Mouse (Mus musculus) lung, adult 2 months (tissue): ENCODE data around the gene Vinac1. TPM values are rescaled to one million over a fixed set of nuclear protein-coding genes. Genes with fewer than 3 reads are reported as not detected.

Experiments
- DNase-seq: peaks from one replicate; pipeline ENCODE4 v3.0.0; 2022
- H3K4me1 ChIP-seq: fragments of 200-500 bp; 2 replicates; pipeline ENCODE4 v1.6.1; 2011; ENCODE audit warnings: low read length; ENCODE audit not compliant: control insufficient read depth, insufficient read depth
- H3K4me3 ChIP-seq: fragments of 200-500 bp; replicated peaks from 2 replicates; pipeline ENCODE3; 2011; ENCODE audit warnings: low read depth, mild to moderate bottlenecking, control low read depth, low read length; ENCODE audit errors: extremely low read depth
- CTCF ChIP-seq: fragments of 200-500 bp; IDR thresholded peaks from 2 replicates; pipeline ENCODE4 v1.5.1; 2011; ENCODE audit warnings: mild to moderate bottlenecking, low read length, control low read depth; ENCODE audit not compliant: insufficient read depth
- POLR2A ChIP-seq: fragments of 200-500 bp; IDR thresholded peaks from 2 replicates; pipeline ENCODE4 v1.6.1; 2011; ENCODE audit warnings: low read depth, mild to moderate bottlenecking, control low read depth, low read length, borderline replicate concordance; ENCODE audit errors: extremely low read depth
- WGBS: fragments of 180-500 bp; shearing (Covaris S2); methylation state at CpG from one replicate; pipeline ENCODE4 v1.1.7; 2018; 5-methylcytosine and 5-hydroxymethylcytosine counted together
- polyA plus RNA-seq: library from polyadenylated mRNA; depleted of rRNA; stranded (reverse); fragments of >200 nt; gene quantifications from 2 replicates; pipeline ENCODE4 v1.2.3, GENCODE M21; 2012; rRNA removed

Gene Vinac1
- polyA plus RNA-seq: 0.07 and 0.09 TPM in 2 replicates

DNA sequence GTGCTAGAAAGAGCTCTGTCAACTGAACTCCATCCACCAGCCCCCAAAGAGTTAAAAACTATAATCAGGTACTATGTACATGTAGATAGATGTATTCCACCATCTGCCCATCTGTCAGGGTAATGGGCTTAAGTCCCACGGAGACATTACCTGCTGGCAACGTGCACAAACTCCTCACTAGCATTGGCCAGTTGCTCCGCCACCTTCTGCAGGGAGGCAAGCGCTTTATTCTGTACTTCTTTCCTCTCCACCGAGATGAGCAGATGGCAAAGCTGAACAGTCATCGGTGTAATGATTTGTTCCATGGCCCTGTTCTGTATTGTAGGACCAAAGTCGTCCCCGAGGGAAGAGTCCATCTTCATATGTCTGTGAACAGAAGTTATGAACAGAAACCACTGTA is at the start of gene Vinac1:
Vinac1 (minus strand) TSS at position 362 of the 400 bp plus-strand sequence.
- no peak for DNase-seq
- Histone ChIP-seq H3K4me1 (no peaks in the 10 kb centered on the region), H3K4me3 (no peak within 1 kb of the TSS)
- WGBS: 82% methylated on average over 8 of the region's 8 CpGs
- TF ChIP-seq POLR2A (no peak), CTCF (no peak)

DNA sequence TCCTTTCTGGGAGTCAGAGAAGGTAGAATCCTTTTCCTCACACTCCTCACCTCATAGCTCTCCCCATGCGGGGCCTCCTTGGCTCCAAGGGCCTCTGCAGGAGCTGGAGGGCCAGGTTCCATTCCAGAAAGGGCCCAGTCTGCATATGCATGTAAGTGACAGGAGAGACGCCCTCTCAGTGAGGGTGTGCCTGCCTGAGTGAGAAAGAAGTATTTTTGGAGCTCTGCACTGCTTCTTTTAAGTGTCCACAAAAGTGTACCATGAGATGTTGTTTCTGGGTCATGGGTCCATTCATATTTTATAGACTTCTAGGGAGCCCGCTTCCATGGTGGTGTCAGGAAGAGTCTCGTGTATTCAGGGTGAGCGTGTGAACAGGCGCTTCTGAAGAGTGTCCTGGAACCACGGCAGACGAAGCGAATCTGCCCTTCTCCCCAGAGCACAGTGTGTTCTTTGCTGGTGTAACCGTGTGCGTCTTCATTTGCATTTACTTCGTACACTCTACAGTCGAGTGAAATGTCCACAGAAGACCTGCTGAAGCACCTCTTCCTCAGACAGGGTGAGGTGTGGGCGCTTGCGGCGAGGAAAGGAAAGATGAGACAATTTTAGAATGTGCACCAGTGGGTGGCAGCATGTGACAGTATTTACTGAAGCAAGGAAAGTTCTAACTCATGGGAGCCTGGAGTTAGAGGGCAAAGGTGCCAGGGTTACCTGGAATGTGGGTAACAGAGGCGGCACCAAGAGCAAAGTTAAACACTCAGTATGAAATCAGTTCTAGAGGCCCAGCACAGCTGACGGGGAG is 46.2 kb upstream of the Vinac1 start:
- 75% methylated on average over 18 of the region's 18 CpGs for WGBS
- no peak for DNase-seq
- Histone ChIP-seq H3K4me1 (no peaks in the 10 kb centered on the region), H3K4me3 (no peak overlapping the region)
- TF ChIP-seq CTCF (no peak), POLR2A (no peak)

DNA sequence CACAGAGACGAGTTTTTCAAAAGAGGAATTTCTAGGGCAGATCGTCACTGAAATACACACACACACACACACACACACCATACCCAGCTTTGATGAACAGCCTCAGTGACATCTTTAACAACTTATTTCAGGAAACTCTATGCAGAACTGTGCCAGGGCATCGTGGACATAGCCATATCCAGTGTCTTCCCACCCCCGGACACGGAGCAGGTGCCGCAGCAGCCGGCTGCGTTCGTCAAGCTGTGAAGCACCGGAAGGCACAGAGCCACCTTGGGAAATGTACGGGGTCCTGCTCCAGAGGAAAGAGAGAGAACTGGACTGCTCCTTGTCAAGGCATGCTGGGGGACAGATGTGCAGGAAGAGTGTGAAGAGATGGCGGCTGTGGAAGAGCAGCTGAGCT is 44.8 kb upstream of the Vinac1 start:
- no peak overlapping the region for H3K4me3 ChIP-seq
- WGBS: 90% methylated on average over 12 of the region's 12 CpGs
- TF ChIP-seq CTCF: no peak
- no peak for TF ChIP-seq POLR2A
- no peak for DNase-seq
- no peaks in the 10 kb centered on the region for H3K4me1 ChIP-seq

DNA sequence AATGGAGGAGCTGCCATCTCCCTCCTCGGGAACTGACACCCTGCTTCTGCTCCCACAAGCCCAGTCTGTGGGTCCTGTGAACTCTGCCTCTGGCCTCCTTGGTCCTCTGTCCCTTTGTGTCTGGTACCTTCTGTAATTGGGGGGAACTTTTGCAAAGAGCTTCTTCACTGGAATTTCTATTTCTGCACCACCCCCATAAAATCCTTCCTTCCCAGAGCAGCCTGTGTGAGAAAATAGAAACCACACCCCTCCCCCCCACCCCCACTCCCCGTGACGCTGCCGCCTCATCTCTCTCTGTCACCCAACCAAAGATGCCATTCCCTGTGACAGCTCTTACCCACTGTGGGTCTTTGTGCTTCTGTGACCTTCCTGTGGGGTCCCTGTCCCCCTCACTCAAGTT is 42.4 kb upstream of the Vinac1 start:
- H3K4me3 ChIP-seq: no peak overlapping the region
- 68% methylated on average over 4 of the region's 4 CpGs for WGBS
- DNase-seq: no peak
- no peaks in the 10 kb centered on the region for H3K4me1 ChIP-seq
- TF ChIP-seq CTCF (no peak), POLR2A (no peak)

DNA sequence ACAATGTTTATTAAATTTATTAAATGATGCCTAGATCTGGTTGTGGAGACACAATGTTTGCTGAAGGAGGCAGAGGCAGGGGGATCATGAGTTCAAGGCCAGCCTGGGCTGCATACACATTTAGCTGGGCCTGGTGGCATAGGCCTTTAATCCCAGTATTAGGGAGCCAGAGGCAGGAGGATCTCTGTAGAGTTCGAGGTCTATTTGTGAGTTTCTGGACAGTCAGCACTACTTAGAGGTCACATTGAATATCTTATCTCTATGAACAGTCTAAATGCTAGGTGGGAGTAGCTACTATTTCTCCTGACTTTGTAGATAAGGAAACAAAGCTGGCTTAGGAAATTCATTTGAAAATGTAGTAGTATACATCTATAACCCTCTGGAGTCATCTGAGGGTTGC is 39.5 kb upstream of the Vinac1 start:
- TF ChIP-seq POLR2A: no peak
- no peak for TF ChIP-seq CTCF
- Histone ChIP-seq H3K4me1 (no peaks in the 10 kb centered on the region), H3K4me3 (no peak overlapping the region)
- no peak for DNase-seq
- 82% methylated on average over 1 of the region's 1 CpGs for WGBS

DNA sequence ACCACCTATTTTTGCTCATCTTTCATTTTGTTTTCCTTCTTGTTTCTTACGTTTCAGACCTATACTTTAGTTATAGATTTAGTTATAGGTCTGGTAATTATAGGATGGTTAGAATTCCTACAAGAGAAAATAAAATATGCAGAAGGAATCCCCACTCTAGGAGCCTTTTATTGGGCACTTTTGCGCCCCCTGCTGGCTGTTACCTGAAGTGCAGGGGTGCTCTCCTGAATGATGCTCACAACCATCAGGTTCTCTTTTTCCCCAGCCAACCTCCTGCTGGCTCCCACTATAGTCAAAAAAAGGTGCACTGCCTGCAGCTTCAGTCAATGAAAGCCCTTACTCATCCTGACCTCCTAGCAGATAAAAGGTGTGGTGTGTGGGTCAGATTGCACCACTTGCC is 37.0 kb upstream of the Vinac1 start:
- no peak for TF ChIP-seq POLR2A
- peak; percentile 71 for TF ChIP-seq CTCF
- no peaks in the 10 kb centered on the region for H3K4me1 ChIP-seq
- DNase-seq: no peak
- 58% methylated on average over 2 of the region's 2 CpGs for WGBS
- no peak overlapping the region for H3K4me3 ChIP-seq

DNA sequence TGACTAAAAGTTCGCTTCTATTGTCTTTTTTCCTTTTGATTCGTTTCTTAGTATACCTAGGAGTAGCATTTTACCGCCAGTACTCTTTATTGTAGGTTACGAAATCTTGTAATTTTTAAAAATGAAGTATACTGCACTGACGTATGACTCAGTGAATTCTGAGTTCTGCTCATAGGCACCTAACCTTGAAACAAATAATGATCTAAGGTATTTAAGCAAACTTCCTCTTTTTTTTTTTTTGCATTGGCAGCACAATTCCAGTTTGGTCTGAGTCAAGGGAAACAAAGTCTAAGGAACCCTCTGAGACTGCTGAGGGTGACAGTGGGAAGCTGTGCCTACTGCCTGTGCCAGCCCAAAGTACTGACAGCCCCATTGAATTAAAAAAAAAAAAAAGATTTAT is 35.5 kb upstream of the Vinac1 start:
- TF ChIP-seq CTCF (no peak), POLR2A (no peak)
- Histone ChIP-seq H3K4me1 (peaks cover 3% of the 10 kb centered on the region; the same call in 1 of the 2 replicates), H3K4me3 (no peak overlapping the region)
- DNase-seq: no peak
- 83% methylated on average over 5 of the region's 5 CpGs for WGBS

DNA sequence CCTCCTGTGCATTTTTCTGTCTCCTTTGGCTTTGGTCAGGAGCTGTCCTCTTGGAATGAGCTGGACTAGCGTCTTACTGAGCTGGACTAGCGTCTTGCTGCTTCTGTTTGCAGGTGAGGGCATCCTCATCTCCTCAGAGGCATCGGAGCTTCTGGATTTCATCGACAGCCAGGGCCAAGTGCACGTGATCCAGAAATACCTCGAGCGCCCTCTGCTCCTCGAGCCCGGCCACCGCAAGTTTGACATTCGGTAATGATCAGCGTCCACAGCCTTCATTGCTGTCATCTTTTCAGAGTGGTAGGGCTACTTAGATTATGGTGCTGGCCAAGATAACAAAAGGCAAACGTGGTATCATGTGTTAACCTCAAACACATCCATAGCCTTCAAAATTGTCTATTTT is 33.1 kb upstream of the Vinac1 start:
- no peak overlapping the region for H3K4me3 ChIP-seq
- 61% methylated on average over 13 of the region's 13 CpGs for WGBS
- TF ChIP-seq POLR2A: no peak
- 0 out of 2 replicates have a peak, but pooled peaks have one; percentile 1 for TF ChIP-seq CTCF

DNA sequence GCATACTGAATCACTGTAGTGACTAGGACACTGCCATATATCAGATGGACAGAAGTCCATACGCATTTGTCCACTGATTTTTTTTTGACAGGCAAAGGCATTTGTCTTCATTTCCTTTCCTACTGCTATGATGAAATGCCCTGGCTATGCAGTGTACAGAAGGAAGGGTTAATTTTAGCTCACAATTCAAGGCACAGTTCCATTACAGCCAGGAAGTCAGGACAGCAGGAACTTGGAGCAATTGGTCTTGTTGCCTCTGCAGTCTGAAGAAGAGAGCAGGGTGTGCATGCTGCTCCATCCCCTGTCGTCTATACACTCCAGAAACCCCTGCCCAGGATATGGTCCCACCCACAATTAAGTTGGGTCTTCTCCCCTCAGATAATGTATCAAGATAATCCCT is 31.2 kb upstream of the Vinac1 start:
- 53% methylated on average over 2 of the region's 2 CpGs for WGBS
- no peak for TF ChIP-seq CTCF
- TF ChIP-seq POLR2A: no peak
- H3K4me1 ChIP-seq: peaks cover 3% of the 10 kb centered on the region; the same call in 1 of the 2 replicates
- H3K4me3 ChIP-seq: no peak overlapping the region
- no peak for DNase-seq

More for the DNA sequence above, 33.1 kb upstream of the Vinac1 start:
- no peak for DNase-seq
- peaks cover 3% of the 10 kb centered on the region; the same call in 1 of the 2 replicates for H3K4me1 ChIP-seq

DNA sequence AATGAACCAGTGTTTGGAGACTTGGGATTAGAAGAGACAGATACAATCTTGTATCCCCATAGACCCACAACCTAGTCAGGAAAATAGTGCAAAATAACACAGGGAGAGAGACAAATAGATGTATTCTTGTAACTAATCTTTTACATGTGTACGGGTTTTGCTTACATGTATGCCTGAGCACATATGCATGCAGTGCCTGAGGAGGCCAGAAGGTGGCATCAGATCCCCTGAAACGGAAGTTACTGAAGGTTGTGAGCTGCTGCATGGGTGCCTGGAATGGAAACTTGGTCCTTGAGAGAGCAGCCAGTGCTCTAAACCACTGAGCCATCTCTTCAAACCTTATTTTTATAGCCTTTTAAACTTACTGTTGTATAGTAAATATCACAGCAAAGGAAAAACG is 30.3 kb upstream of the Vinac1 start:
- TF ChIP-seq POLR2A: no peak
- peak; percentile 48 for TF ChIP-seq CTCF
- H3K4me3 ChIP-seq: no peak overlapping the region
- no peak for DNase-seq
- WGBS: 84% methylated on average over 3 of the region's 3 CpGs
- H3K4me1 ChIP-seq: peaks cover 3% of the 10 kb centered on the region; the same call in 1 of the 2 replicates
